Mouse (Mus musculus) thymus, postnatal 25 days (tissue): Measurements from ENCODE around the gene Foxa1.

Experiments
- DNase-seq: peaks from one replicate; pipeline ENCODE4 v3.0.0; 2022

The Foxa1 gene

DNA sequence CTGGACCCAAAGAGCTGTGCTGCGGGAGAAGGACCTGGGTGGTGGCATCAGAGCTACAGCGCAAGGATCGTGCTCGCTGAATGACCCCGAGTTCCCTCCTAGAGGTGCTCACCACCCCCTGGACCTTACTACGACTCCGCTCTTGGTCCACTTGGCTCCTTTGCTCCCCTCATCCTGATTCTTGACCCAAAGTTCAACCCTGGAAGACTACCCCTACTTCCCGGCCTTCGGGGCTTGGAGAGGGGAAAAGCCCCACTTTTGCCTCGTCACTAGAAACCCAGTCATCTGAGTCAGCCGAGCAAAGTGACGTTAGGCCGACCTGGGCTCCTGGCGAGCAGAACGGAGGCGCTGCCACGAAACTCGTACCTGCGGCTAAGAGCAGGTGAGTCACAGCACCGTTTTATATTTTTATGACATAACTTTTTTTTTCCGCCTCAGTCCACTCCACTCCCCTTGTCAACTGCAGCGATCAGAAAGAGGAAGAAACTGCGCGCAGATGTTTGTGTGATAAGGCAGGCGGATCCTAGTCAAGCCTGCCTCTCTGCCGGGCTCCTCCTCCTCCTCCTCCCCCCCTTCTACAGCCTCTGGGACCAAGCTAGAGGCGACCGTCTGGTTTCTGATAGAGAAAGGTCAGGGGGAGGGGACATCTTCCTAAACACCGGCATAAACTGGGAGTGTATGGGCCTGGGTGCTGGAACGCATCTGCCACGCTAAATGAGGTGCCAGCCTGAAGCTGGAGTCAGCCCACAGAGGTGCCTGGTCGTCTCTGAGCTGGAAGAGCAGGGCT, at the start of gene Foxa1:
Foxa1 (minus strand) TSS at position 502 of the 787 bp plus-strand sequence.
- no peak for DNase-seq

GRCm38 (mm10) chr12:57575931-57576628, 29.4 kb upstream of the Foxa1 start:
- no peak for DNase-seq

DNA sequence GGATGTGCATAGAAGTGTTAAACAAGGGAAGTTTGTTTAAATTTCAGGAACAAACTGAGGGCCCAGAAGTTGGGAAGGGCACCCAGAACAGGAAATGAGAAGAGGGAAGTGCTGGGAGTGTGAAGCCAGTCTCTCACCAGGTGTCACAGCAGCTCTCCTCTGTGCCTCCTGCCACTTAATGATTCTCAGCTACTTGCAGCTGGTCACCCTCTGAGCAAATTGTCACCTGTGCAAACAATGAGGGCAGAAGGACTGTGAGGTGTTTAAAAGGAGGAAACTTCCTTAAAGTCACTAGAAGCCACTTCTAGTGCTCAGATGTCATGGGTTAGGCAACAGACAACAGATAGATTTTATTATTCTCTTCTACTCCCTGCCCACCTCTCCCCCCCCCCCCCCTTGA, 25.7 kb upstream of the Foxa1 start:
- no peak for DNase-seq

GRCm38 (mm10) chr12:57571773-57572172, 25.1 kb upstream of the Foxa1 start:
- no peak for DNase-seq

- no peak for DNase-seq
Observed at GRCm38 (mm10) chr12:57563909-57564308, 17.2 kb upstream of the Foxa1 start, which contains the start of gene Ttc6. Ttc6 (plus strand) TSS chr12:57564113.

DNA sequence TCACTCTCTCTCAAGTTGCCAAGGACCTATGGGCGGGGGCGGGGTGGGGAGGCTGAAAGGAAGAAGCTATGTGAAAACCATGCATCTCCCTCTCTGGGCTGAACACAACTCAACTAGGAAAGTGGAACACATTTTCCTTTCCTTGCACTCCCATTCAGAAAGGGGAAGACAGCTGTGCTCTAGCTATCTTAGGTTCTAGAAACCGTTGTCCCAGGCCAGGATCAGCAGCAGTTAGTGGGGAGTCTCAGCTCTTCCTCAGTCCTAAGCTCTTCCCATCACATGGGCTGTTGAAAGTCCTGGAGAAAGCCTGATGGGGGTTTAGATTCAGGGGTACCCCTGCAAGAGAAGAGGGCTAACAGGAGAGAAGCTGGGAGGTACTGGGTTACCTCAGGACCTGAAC, 7.4 kb upstream of the Foxa1 start:
- no peak for DNase-seq

- DNase-seq: no peak
Observed at GRCm38 (mm10) chr12:57552286-57552685, 5.6 kb upstream of the Foxa1 start.

- DNase-seq: no peak
Observed at GRCm38 (mm10) chr12:57550881-57551280, 4.2 kb upstream of the Foxa1 start.

GRCm38 (mm10) chr12:57550181-57550808, 3.6 kb upstream of the Foxa1 start:
- no peak for DNase-seq

DNA sequence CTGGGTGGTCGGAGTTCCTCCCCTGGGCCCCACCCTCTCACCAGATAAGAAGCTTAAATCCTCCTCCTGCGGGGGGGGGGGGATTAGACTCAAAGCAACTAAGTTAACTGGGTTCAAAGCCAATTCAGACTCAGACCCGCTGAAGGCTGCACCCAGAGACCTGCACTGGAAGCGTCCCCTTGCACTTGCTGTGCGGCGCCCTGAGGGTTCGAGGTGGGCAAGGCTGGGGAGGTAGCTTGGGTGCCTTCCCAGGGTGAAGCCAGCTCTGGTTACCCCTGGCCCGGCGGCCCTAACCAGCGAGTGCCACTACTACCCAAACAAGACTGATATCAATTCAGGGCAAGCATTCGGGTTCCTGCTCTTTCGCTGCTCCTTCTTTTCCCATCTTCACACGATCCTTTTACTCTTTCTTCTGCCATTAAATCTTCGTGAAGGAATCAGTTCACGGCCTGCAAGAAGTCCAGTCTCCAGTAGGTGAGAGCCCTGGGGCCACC, 3.0 kb upstream of the Foxa1 start:
- DNase-seq: no peak

DNA sequence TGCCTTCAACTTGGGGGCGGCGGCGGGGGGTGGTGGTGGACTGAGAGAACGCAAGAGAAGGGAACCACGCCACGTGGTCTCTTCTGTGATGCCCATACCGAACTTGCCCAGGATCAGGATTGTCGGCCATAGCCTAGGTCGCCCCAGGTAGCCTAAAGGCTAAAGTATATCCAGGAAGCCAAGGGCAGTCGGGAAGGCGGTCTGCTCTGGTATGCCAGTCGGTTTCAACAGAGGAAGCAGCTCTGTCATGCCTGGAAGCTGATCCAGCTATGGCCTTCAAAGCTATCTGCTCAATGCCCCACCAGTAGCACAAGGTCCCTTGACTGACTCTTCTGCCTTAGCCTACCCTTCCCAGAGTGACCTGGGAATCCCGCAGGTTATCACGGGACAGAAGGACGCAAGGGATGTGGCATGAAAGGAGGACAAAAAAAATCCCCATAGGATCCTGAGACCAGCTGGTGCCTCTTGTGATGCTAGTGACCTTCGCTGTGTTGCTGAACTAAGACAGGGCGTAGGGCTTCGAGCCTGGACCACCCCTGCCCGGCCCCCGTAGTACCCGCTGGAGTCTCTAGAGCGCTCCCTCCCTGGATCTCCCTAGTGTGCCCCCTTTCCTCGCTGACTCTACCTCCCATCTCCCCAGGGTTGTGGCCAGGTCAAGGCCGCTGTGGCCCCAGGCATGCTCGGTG, 2.4 kb upstream of the Foxa1 start:
- no peak for DNase-seq

DNA sequence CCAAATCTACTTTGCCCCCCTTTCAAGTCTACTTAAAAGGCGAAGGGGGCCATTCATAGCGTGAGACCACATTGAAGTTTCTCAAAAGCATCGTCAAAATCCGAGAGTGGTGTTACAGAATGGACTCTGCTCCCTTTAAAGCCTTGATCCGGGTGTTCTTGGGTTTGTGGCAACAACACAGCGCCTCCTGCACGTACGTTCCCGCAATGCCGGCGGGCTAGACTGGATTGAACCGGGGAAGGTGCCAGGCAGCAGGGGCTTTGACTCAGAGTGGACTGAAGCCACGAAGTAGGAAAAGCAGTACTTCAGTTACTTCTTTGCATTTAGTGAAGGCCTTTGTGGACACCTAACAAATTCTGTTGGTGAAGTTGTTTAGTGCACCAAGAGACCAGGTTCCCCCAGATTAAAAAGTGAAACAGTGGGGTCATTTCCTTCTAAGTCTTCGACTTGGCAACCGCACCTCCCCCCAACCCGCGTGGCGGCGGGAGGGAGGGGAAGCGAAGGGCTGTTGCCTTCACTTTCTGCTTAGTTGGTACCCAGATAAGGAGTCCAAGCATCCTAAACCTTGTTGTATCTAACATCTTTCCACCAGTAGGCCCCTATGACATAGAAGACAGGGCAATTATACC, 1.8 kb upstream of the Foxa1 start:
- no peak for DNase-seq

GRCm38 (mm10) chr12:57547890-57548289, 1.2 kb upstream of the Foxa1 start:
- no peak for DNase-seq

DNA sequence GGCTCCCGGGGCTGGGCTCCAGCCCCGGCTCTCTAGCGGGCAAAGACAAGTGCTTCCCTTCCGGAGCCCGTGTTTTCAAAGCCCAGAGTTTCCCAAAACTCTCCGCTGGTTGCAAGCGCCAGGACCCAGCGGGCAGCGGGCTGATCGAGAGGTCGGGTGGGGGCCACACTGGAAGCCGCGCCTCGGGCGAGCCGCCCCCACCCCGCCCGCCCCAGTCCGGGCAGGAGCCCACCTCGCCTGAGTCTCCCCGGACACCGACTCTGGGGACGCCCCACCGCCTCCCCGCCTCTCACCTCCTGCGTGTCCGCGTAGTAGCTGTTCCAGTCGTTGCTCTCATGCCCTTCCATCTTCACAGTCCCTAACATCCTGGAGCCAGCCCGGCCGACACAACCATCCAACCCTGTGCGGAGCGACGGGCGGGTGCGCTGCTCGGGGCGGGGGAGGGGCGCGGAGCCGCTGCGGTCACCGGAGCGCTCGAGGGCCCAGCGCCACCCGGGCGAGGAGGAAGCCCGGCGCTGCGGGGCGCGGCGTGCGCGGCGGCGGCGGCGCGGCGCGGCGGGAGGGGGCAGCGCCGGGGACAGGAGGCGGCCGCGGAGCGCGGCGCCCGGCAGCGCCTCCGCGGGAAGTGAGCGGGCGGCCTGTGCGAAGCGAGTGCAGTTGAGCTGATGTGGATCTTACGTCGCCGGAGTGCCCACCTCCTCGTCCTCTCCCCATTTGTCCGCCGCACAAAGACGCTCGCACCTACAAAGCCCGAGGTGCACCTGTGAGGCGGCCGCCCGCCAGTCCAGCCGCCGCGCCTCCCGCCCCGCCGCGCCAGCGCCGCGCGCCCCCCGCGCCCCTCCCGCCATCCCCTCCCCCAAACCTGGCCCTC, 1.1 kb downstream of the Foxa1 start:
- no peak for DNase-seq

GRCm38 (mm10) chr12:57544641-57545370, 1.9 kb downstream of the Foxa1 start:
- no peak for DNase-seq

DNA sequence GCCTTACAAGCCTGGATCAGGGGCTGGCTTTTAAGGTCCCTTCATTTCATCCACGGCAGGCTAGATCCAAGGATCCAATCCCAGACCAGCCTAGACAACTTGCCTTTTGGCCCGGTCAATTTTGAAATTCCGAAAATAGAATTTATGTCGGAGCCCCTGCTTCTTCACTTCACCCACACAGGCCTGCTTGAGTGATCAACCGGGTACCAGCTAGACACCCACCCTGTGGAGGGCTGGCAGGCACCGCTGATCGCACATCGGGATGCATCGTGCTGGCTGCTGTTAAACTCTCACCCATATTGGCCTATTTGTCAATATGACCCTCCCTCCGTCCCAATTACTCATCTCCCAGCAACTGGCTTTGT, 3.1 kb downstream of the Foxa1 start:
- no peak for DNase-seq

DNA sequence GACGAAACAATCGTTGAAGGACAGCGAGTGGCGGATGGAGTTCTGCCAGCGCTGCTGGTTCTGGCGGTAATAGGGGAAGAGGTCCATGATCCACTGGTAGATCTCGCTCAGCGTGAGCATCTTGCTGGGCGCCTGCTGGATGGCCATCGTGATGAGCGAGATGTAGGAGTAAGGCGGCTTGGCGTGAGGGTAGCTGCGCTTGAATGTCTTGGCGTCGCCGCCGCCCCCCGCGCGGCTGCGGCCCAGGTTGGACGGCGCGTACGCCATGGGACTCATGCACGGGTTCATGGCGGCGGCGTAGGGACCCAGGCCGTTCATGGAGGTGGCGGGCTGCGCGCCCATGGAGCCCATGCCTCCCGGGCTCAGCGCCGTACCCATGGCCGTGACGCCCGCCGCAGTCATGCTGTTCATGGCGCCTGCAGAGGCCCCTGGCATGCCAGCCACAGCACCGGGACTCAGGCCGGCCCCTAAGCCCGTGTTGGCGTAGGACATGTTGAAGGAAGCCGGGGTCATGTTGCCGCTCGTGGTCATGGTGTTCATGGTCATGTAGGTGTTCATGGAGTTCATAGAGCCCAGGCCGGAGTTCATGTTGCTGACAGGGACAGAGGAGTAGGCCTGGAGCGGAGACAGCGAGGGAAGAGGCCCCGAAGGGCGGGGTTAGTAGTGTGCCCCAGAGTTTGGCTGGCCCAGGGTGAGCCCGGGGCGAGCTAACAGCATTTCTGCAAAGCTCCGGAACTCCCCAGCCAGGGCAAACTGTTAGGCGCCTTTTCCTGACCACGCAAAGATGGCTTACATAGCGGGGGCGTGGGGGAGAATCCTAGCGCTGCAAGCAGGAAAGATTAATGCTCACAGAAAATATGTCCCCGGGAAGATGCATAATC, 3.7 kb downstream of the Foxa1 start:
- no peak for DNase-seq

DNA sequence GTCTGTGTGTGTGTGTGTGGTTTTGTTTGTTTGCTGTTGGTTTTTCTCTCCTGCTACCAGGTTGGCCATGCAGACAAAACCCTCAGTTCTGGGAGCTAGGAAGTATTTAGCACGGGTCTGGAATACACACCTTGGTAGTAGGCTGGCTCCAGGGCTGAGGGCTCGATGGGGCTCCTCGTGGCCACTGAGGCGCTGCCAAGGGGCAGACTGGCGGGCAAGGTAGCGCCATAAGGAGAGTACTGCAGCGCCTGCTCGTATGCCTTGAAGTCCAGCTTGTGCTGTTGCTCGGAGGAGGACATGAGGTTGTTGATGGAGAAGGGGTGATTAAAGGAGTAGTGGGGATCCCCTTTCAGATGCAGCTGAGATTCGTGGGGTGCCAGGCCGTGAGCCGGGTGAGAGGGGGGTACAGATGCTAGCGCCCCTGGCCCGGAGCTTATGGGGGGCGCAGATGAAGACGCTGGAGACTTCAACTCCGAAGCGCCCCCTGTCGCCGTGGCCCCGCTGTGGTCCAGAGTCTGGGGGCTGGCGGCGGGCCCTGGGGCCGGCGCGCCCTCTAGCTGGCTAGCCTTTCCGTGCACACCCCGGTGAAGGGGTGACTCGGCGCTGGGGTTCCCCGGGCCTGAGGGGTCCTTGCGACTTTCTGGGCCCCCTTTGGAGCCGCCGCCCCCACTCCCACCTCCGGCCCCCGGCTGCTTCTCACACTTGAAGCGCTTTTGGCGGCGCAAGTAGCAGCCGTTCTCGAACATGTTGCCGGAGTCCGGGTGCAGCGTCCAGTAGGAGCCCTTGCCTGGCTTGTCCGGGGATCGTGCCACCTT, 4.6 kb downstream of the Foxa1 start:
- no peak for DNase-seq

GRCm38 (mm10) chr12:57541118-57541517, 5.6 kb downstream of the Foxa1 start:
- DNase-seq: no peak
